Mouse (Mus musculus): Measurements from ENCODE around the gene Tgfa.

Tgfa gene

DNA sequence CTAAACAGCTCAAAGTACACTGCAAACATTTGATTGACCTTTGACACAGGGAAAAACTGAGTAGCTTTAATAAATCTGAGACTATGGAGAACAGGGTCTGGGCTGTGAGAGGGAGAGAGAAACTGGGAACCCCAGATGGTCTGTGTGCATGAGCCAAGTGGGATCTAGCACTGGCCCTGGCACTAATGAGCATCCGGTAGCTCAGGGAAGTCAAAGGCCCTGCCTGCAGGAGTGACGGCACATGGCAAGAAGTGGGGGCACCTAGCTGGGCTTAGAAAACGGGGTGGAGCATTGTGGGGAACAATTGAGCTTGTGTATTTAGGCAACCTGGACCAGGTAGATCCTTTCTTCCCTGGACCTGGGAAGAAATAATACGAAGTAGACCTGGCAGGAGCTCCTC is 25.1 kb downstream of the Tgfa start:
- in situ Hi-C loops (cut with MboI; ENCODE audit: unreplicated experiment in 2 of 2), result no loop called here

DNA sequence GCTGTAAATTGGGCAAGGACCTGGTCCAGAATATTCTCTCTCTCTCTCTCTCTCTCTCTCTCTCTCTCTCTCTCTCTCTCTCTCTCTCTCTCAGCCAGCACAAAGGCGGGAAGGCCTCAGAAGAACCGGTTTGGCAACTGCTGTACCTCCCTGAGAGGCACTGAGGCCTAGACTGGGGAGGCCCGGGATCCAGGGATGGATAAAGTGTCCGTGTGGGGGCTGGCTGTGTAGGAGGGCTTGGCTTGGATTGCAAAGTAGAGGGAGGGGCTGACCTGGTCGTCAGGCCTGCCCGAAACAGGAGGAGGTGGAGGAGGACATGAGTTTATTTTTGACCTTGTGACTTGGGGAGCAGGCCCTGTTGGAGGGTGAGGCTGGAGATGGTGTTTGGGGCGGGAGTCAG is 27.4 kb downstream of the Tgfa start:
- in situ Hi-C loops (cut with MboI; ENCODE audit: unreplicated experiment in 2 of 2), result no loop called here

- in situ Hi-C loops (cut with MboI; ENCODE audit: unreplicated experiment in 2 of 2), result no loop called here
Observed at GRCm38 (mm10) chr6:86225604-86226003, 30.6 kb downstream of the Tgfa start.

- in situ Hi-C loops (cut with MboI; ENCODE audit: unreplicated experiment in 2 of 2), result no loop called here
Observed at GRCm38 (mm10) chr6:86232367-86232766, 37.3 kb downstream of the Tgfa start.

DNA sequence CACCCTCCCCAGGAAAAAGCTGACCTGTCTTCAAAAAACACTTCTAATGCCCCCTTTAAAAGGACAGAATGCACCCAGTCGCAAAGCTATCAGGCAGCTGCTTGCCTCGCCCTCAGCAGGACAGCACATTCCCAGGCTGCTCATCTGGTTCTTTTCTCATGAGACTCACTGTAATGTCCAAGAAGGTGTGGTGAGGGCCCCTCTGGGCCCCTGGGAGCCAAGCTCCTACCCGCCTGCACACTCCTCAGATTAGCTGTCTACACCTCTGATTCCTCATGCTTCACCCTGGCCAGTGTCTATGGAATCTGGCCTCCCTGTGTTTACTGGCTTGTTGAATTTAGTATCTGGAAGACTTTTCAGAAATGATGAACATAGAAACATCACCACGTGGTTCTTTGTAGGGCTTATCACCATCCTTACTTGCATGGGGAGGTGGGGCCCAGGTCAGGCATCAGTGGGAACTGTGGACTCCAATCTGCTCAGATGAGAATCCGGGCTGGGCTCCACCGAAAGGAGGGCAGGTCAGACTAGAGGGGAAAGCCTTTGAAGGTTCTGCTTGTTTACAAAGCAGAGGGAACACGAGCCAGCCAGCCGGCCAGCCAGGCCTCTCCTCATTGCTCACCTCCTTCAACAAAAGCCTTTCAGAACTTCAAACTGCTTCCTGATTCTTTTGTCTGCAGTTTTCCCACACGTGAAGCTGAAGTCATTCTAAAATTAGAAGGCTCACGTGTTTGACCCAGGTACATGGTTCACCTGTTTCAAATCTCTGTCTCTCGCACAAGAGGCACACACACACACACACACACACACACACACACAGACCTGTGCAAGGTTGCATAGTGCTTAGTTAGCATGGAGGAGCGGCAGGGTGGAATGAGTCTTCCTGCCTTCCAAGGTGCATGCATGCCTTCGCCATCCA is 38.7 kb downstream of the Tgfa start:
- in situ Hi-C loops (cut with MboI; ENCODE audit: unreplicated experiment in 2 of 2), result no loop called here

- in situ Hi-C loops (cut with MboI; ENCODE audit: unreplicated experiment in 2 of 2), result no loop called here
Observed at GRCm38 (mm10) chr6:86244866-86245265, 49.8 kb downstream of the Tgfa start.

DNA sequence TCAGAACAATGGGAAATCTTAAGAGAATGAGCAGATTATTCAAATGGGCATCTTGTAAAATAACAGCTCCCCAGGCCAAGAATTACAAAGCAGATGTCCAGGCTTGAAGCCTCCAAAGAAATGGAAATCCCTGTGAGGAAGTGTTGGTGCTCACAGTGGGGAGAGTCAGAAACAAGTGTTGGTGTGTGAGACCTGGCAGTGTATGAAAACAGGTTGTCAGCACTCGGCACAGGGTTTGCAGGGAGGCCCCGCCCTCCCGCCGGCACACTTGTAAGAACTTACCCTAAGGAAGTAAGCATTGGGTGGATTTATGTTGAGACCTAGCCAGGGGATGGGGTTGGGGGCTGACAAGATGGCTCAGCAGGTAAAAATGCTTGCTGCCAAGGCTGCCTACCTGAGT is 50.9 kb downstream of the Tgfa start:
- in situ Hi-C loops (cut with MboI; ENCODE audit: unreplicated experiment in 2 of 2), result no loop called here

DNA sequence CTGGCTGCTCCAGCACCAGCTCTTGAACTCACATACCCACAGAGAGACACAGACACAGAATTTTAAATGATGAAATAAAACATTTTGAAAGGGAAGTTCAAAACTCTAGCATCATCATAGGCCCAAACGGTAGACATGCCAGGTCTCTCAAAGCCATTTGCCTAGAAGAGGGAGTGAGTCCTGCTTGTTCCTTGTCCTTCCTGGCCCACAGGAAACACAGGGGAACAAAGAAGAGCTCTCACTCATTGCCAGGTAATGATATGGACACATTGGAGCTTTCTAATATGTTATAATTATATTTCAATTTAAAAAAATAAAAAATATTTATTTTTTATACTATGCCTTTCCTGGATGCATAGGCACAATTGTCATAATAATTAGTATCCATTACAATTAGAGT is 53.5 kb downstream of the Tgfa start:
- in situ Hi-C loops (cut with MboI; ENCODE audit: unreplicated experiment in 2 of 2), result no loop called here

DNA sequence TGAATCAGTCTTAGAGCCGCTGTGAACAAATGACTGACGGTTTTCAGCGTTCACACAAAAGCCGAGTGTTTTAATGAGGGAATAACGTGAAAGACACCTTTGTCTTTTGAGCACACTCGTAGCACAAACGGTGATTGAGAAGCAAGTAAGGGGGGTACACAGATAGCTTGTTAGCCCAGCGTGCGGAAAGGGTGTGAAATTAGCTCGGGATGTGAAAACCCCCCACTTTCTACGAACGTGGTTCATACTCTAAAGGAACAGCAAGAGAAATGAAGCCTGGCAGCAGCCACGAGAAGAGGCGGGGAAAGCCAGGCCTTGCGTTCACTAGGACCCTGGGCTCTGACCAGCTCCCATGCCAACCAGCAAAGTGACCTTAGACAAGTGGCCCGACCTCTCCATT is 54.0 kb downstream of the Tgfa start:
- in situ Hi-C loops (cut with MboI; ENCODE audit: unreplicated experiment in 2 of 2), result no loop called here

DNA sequence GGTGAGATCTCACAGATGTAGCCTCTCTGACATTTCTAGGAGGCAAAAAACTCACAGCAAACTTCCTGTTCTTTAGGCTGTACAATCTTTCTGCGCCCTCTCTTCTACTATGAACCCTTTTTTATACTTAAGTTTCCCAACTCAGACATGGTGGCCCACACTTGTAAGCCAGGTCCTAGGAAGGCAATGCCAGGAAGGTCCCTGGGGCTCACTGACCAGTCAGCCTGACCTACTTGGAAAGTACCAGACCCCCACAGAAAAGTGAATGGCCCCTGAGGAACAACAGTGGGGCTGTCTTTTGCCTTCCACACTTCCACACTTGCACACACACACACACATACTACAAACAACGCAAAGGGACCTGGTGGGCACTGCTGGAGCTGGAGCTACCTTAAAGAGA is 55.2 kb downstream of the Tgfa start:
- in situ Hi-C loops (cut with MboI; ENCODE audit: unreplicated experiment in 2 of 2), result no loop called here

GRCm38 (mm10) chr6:86250830-86251229 is 55.8 kb downstream of the Tgfa start:
- in situ Hi-C loops (cut with MboI; ENCODE audit: unreplicated experiment in 2 of 2), result no loop called here

DNA sequence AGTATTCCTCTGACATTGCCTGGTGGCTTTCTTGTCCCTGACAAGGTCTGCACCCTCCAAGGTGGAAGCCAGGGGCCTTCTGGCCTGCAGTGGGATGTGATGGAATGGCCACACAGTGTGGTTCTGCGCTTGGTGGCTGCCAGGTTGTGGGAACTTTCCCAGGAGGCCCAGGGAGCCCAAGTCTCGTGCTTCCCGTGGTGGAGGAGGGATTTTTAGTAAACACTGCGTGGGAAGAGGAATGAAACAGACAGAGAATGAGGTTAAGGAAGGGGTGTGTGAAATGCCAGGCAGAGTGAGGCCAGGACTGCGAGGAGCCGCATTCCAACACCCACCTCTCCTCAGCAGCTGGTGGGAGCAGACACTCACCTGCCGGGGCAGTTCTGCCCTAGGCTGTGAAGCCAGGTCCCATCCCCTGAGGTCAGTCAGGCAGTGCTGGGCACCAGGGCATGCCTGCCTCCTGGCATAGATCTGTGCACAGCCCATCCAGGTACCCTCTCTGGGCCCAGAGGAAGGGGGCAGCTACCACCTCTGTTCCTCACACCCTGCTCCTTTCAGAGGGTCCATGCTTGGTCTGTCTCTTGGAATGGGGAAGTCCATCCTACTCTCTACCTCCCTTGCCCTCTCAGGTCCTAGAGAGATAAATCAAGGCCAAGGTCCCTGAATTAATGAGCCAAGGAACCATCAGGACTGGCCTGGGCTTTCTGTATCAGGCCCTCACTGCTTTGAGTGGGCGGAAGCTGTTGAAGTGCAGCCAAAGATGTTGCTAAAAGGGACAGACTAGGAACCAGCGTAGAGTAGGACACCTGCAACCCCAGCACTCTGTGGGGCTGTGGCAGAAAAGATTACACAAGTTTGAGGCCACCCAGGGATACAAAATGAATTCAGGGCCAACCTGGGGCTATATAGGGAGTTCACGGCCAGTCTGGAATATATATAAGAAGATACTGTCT is 57.4 kb downstream of the Tgfa start:
- in situ Hi-C loops (cut with MboI; ENCODE audit: unreplicated experiment in 2 of 2), result no loop called here

GRCm38 (mm10) chr6:86255899-86256298 is 60.9 kb downstream of the Tgfa start:
- in situ Hi-C loops (cut with MboI; ENCODE audit: unreplicated experiment in 2 of 2), result no loop called here

- in situ Hi-C loops (cut with MboI; ENCODE audit: unreplicated experiment in 2 of 2), result no loop called here
Observed at GRCm38 (mm10) chr6:86259242-86259641, 64.2 kb downstream of the Tgfa start.

GRCm38 (mm10) chr6:86260322-86261050 is 65.5 kb downstream of the Tgfa start:
- in situ Hi-C loops (cut with MboI; ENCODE audit: unreplicated experiment in 2 of 2), result no loop called here

DNA sequence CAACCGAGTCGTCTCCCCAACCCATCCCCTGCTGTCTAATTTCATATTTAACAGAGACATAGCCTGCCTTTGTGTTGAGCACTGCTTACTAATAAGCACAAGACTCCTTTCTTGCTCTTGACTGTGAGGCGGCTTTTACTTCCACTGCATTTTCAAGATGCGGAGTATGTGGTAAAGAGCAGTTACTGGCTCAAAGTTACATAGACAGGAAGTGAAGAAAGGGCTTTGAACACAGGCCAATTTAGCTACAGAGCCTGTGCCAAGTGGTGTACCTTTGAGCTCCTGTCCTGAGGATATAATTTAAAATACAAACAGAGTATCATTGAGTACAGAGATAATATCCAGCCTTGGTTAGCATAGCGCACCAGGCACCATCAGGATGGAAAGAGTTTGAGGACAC is 71.8 kb downstream of the Tgfa start:
- in situ Hi-C loops (cut with MboI; ENCODE audit: unreplicated experiment in 2 of 2), result no loop called here

- in situ Hi-C loops (cut with MboI; ENCODE audit: unreplicated experiment in 2 of 2), result no loop called here
Observed at GRCm38 (mm10) chr6:86270373-86271068, 75.5 kb downstream of the Tgfa start.

DNA sequence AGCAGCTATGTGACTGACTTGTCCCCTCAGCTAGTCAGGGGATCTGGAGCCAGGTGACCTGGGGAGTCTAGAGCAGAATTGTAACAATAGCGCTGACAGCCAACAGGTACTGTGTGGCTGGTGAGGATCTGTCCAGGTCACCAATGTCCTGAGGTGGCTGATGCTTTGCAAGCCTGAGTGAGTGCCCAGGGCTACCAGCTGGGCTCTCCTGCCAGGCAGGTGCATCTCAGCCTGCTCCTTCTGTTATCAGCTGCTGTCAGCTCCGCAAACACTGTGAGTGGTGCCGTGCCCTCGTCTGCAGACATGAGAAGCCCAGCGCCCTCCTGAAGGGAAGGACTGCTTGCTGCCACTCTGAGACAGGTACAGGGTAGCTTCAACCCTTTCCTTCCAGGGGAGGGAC is 76.1 kb downstream of the Tgfa start:
- in situ Hi-C loops (cut with MboI; ENCODE audit: unreplicated experiment in 2 of 2), result no loop called here

DNA sequence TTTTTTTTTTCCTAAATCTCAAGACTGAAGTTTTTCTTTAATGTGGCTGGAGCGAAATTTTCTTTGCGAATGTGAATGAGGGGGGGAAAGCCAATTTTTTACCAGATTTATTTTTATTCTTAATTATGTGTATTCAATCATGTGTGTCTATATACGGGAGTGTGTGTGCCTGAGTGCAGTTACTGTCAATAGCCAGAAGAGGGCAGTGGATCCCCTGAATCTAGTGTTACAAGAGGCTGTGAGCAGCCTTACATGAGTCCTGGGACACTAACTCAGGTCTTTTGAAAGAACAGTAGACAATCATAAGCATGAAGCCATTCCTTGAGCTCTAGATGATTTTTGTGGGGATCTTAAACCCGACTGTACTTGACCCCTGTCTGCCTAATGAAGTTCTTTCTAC is 80.7 kb downstream of the Tgfa start:
- in situ Hi-C loops (cut with MboI; ENCODE audit: unreplicated experiment in 2 of 2), result no loop called here

GRCm38 (mm10) chr6:86276816-86277215 is 81.8 kb downstream of the Tgfa start:
- in situ Hi-C loops (cut with MboI; ENCODE audit: unreplicated experiment in 2 of 2), result no loop called here

All from v-Abl transformed pro-B cells (cell line).